Mouse (Mus musculus): ENCODE measurements at regions not wholly inside any gene's neighbourhood (a gene's known extent, or its start where the extent isn't known, plus 50 kb on each side); places are given as distances from the start of the nearest gene placed in this dataset.

GRCm38 (mm10) chr14:76749178-76749577 lies 192.5 kb upstream of the Serp2 start:
- TF ChIP-seq CHD2 (IDR thresholded peaks at IDR 0.05; ENCODE audit: low read depth, low read length) (no peak), MAFK (IDR thresholded peaks at IDR 0.05; ENCODE audit: insufficient read depth, low read depth, low read length) (no peak), ZC3H11A (IDR thresholded peaks at IDR 0.05; ENCODE audit: borderline replicate concordance, low read depth, low read length) (no peak), HCFC1 (IDR thresholded peaks at IDR 0.05; ENCODE audit: borderline replicate concordance, insufficient read depth, low read length) (no peak), ZNF384 (IDR thresholded peaks at IDR 0.05; ENCODE audit: low read depth, low read length) (no peak)
